Mouse (Mus musculus): ENCODE measurements around the gene Mrpl36.

Gene Mrpl36

DNA sequence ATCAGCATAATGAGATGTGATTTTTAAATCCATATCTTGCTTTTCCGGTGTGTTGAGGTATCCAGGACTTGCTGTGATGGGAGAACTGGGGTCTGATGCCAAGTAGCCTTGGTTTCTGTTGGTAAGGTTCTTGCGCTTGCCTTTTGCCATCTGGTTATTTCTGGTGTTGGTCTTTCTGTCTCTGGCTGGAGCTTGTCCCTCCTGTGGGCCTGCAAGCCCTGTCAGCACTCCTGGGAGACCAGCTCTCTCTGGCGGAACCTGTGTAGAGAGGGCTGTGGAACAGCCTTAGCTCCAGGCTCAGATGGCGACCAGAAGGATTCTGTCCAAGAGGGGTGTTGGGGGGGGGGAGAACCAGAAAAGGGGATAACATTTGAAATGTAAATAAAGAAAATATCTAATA is 18.4 kb downstream of the Mrpl36 start:
- no peak for DNase-seq (ENCODE audit: inconsistent ontology term)

DNA sequence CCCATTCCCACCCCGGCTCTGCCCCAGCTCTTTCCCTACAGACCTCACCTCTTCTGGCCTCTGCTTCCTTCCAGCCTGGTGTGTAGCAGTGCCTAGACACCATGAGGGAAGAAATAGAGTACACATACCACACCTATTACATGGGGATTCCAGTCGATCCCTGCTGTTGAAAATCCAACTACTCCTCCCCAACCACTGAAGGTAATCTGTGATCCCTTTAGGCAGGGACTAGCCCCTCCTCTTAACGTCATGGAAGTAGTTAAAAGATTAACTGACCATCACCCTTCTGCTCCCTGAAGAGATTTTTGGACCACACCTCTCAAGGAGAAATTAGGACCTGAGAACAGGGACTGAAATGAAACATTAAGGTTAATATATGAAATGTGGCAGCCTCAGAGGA is 18.9 kb downstream of the Mrpl36 start:
- no peak for DNase-seq (ENCODE audit: inconsistent ontology term)

DNA sequence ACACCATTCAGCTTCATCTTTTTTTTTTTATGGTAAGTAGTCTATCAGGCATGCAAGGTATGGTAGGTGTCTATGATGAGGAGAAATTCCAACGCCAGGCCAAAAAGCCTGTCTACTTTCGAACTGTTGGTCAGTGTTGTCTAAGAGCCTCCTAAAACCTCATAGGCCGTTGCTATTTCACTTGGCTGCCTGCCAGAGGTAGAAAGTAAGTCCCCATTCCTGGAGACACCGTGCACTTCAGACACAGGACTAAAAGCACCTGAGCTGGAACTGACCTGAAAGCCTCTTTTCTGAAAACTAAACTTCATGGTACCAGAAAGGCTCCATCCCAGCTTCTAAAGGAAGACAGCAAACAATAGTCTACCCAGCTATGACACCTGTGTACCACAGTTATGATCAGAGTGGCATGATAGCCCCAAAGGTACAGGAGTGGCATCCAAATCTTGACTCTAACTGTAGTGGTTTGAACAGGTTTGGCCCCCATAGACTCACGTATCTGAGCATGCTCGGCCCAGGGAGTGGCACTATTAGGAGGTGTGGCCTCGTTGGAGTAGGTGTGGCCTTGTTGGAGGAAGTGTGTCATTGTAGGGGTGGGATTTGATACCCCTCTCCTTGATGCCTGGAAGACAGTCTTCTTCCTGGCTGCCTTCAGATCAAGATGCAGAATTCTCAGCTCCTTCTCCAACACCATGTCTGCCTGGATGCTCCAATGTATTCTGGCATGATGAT is 19.8 kb downstream of the Mrpl36 start:
- no peak for DNase-seq (ENCODE audit: inconsistent ontology term)

DNA sequence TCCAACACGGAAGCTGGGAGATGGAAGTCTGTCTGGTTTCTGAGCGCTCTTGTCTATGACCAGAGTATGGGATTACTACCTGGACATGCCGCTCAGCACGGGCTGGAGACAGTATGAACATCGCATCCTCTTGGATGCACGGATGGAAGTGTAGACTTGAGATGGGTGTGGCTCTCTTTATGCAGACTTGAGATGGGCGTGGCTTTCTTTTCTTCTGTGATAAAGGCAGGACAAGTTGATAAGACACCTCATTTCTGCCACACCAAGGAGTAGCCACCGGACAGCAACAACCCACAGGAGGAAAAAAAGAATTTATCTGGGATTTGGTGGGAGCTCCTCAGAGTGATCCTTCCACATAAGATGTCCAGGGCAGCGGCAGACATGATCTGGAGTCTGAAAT is 22.4 kb downstream of the Mrpl36 start:
- DNase-seq (ENCODE audit: inconsistent ontology term), result no peak

DNA sequence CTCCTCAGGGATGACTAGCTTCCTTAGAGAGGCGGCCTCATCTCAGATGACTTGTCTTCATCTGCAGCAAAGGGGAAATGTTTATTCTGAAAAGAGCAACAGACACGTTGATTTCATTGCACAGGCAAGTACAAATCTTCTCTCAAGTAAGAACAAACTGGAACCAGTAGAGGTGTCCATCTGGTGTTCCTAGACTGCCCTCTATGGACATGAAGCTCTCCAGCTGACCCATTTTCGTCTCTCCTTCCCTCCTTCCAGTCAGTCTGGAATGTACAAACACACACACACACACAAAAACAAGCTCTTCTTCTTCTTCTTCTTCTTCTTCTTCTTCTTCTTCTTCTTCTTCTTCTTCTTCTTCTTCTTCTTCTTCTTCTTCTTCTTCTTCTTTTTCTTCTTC is 23.6 kb downstream of the Mrpl36 start:
- no peak for DNase-seq (ENCODE audit: inconsistent ontology term)

GRCm38 (mm10) chr13:73352491-73352890 is 24.2 kb downstream of the Mrpl36 start:
- no peak for DNase-seq (ENCODE audit: inconsistent ontology term)

DNA sequence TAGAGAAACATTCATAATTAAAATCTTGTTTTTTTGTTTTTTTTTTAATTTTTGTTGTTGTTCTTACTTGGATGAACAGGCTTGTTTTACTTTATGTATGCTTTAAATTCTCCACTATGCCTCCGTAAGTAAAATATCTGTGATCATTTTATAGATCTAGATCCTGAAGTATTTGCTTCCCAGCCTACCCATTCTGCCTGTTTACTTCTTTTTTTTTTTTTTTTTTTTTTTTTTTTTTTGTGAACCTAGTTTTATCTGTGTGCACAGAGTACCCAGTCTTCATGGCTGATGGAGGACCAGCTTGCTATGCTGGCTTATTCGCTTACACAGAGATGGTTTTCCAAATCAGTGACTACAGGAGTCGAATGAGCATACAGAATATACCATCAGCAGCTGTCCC is 28.8 kb downstream of the Mrpl36 start:
- no peak for DNase-seq (ENCODE audit: inconsistent ontology term)

DNA sequence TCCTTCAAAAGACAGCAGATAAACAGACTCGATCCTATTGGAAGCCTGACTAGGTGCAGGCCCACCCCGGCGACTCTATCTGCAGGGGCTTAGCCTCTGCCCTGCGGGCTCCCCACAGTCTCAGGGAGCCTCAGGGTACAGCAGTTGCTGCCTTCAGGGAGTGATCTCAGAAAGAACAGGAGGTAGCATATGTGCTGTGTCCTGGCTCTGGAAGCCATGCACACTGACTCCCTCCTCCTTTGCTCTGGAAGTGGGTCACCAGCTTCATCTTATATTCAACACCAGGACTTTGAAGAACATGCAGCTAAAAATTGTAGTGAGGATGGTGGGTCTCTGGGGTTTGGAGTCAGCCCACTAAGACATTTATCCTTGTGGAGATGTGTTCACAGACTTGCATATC is 45.1 kb downstream of the Mrpl36 start:
- no peak for DNase-seq (ENCODE audit: inconsistent ontology term)

DNA sequence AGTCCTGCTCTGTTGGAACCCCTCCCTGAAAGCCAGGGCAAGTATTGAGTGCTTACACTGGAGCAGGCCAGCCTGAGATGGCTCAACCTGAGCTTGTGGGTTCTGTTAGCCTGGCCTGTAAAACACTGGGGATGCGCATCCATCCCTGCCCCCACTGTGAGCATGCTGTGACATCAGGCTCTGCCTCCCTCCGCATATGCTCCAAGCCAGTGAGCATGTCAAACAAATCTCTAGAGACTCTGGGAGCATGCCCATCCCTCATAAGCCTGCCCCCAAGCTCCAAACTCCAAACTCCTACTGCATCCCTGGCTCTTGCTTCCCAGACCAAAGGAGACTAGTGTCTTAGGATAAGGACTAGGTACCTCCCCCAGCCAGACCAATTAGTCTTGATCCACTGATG is 46.3 kb downstream of the Mrpl36 start:
- no peak for DNase-seq (ENCODE audit: inconsistent ontology term)

GRCm38 (mm10) chr13:73377637-73378036 is 49.3 kb downstream of the Mrpl36 start:
- no peak for DNase-seq (ENCODE audit: inconsistent ontology term)
